Mouse (Mus musculus) liver, embryonic 11.5 days (tissue): ENCODE measurements around the gene Sat2. TPM values are rescaled to one million over a fixed set of nuclear protein-coding genes. Genes with fewer than 3 reads are reported as not detected.

ENCODE experiments used
- ATAC-seq: fragments of 200-750 bp; cut with Nextera tagmentation; replicated peaks from 2 replicates; pipeline ENCODE4 v1.8.0; 2017; ENCODE audit warnings: moderate number of reproducible peaks, mild to moderate bottlenecking, moderate TSS enrichment, moderate library complexity; ENCODE audit not compliant: low FRiP score
- DNase-seq: peaks from one replicate; pipeline ENCODE4 v3.0.0-alpha.2; 2017; ENCODE audit warnings: low spot score
- H3K27ac ChIP-seq: fragments of 300-500 bp; sonication (generic); 2 replicates; pipeline ENCODE4 v1.5.1; 2014; ENCODE audit warnings: mild to moderate bottlenecking, low read depth, low read length, control low read depth
- H3K27me3 ChIP-seq: fragments of 300-500 bp; sonication (generic); replicated peaks from 2 replicates; pipeline ENCODE4 v1.6.1; 2014; ENCODE audit warnings: low read length, mixed read lengths; ENCODE audit not compliant: control insufficient read depth, insufficient read depth
- H3K36me3 ChIP-seq: fragments of 300-500 bp; sonication (generic); 2 replicates; pipeline ENCODE4 v1.6.1; 2014; ENCODE audit warnings: mild to moderate bottlenecking, low read length, moderate library complexity, mixed read lengths; ENCODE audit not compliant: control insufficient read depth, insufficient read depth
- H3K4me1 ChIP-seq: fragments of 300-500 bp; sonication (generic); replicated peaks from 2 replicates; pipeline ENCODE4 v1.6.1; 2014; ENCODE audit warnings: low read length, mixed read lengths; ENCODE audit not compliant: control insufficient read depth, insufficient read depth
- H3K4me2 ChIP-seq: fragments of 300-500 bp; sonication (generic); 2 replicates; pipeline ENCODE4 v1.6.1; 2014; ENCODE audit warnings: mild to moderate bottlenecking, control low read depth, moderate library complexity
- H3K4me3 ChIP-seq: fragments of 300-500 bp; sonication (generic); 2 replicates; pipeline ENCODE4 v1.5.1; 2014; ENCODE audit warnings: low read depth, low read length, control low read depth
- H3K9ac ChIP-seq: fragments of 300-500 bp; sonication (generic); 2 replicates; pipeline ENCODE4 v1.6.1; 2014; ENCODE audit warnings: low read depth, low read length, control low read depth
- H3K9me3 ChIP-seq: fragments of 300-500 bp; sonication (generic); 2 replicates; pipeline ENCODE4 v1.6.1; 2016; ENCODE audit warnings: low read length, inconsistent platforms, mixed read lengths; ENCODE audit not compliant: control insufficient read depth
- WGBS: fragments of 180-500 bp; shearing (Covaris S2); extraction: QIAGEN DNeasy Blood & Tissue Kit; methylation state at CpG from one replicate; pipeline ENCODE4 v1.1.7; 2014; 5-methylcytosine and 5-hydroxymethylcytosine counted together
- polyA plus RNA-seq: library from polyadenylated mRNA; unstranded; fragments of >200 nt; fragmentation: Nextera tagmentation; extraction: Ambion mirVana; gene quantifications from 2 replicates; pipeline ENCODE4 v1.2.1, GENCODE M21; 2014

The Sat2 gene
- polyA plus RNA-seq, 1 experiment from 2014 or later = 16.7 TPM

GRCm38 (mm10) chr11:69581814-69582213 lies 40.0 kb upstream of the Sat2 start:
- WGBS = 3% methylated on average over 8 of the region's 8 CpGs
- Histone ChIP-seq H3K4me3 (peak overlapping the region; percentile 71), H3K27ac (peak overlapping the region; percentile 95), H3K9me3 (no peaks in the 10 kb centered on the region), H3K4me2 (peak overlapping the region; percentile 85), H3K27me3 (no peaks in the 10 kb centered on the region), H3K4me1 (peaks cover 52% of the 10 kb centered on the region), H3K36me3 (peaks cover under 1% of the 10 kb centered on the region; the same call in 1 of the 2 replicates), H3K9ac (peak overlapping the region; percentile 92)
- no peak for DNase-seq
- no peak for ATAC-seq

- Histone ChIP-seq H3K9ac (peak overlapping the region; percentile 92), H3K36me3 (peaks cover 5% of the 10 kb centered on the region), H3K4me2 (peak overlapping the region; percentile 85), H3K9me3 (no peaks in the 10 kb centered on the region), H3K4me3 (peak overlapping the region; percentile 71), H3K27me3 (no peaks in the 10 kb centered on the region), H3K4me1 (peaks cover 51% of the 10 kb centered on the region), H3K27ac (peak overlapping the region; percentile 95; the same call in 1 of the 2 replicates)
- 53% methylated on average over 9 of the region's 9 CpGs for WGBS
- ATAC-seq (no peak), DNase-seq (no peak)
Observed at GRCm38 (mm10) chr11:69582230-69582805, 39.5 kb upstream of the Sat2 start.

GRCm38 (mm10) chr11:69584008-69584407 lies 37.8 kb upstream of the Sat2 start:
- peaks cover 50% of the 10 kb centered on the region for H3K4me1 ChIP-seq
- H3K36me3 ChIP-seq = peaks cover 20% of the 10 kb centered on the region
- WGBS = 77% methylated on average over 7 of the region's 7 CpGs
- no peaks in the 10 kb centered on the region for H3K27me3 ChIP-seq
- peak overlapping the region; percentile 83 for H3K27ac ChIP-seq
- H3K9ac ChIP-seq = no peak overlapping the region
- H3K4me3 ChIP-seq = no peak overlapping the region
- ATAC-seq (no peak), DNase-seq (no peak)
- H3K9me3 ChIP-seq = no peaks in the 10 kb centered on the region
- H3K4me2 ChIP-seq = peak overlapping the region; percentile 62

GRCm38 (mm10) chr11:69584937-69585336 lies 36.9 kb upstream of the Sat2 start:
- DNase-seq (no peak), ATAC-seq (no peak)
- no peaks in the 10 kb centered on the region for H3K9me3 ChIP-seq
- peak overlapping the region; percentile 83 for H3K27ac ChIP-seq
- H3K27me3 ChIP-seq = no peaks in the 10 kb centered on the region
- H3K4me3 ChIP-seq = peak overlapping the region; percentile 1; the same call in 1 of the 2 replicates
- peaks cover 57% of the 10 kb centered on the region for H3K4me1 ChIP-seq
- 89% methylated on average over 13 of the region's 13 CpGs for WGBS
- peak overlapping the region; percentile 47 for H3K9ac ChIP-seq
- peak overlapping the region; percentile 62 for H3K4me2 ChIP-seq
- peaks cover 30% of the 10 kb centered on the region for H3K36me3 ChIP-seq

- no peaks in the 10 kb centered on the region for H3K27me3 ChIP-seq
- no peaks in the 10 kb centered on the region for H3K9me3 ChIP-seq
- H3K4me3 ChIP-seq = peak overlapping the region; percentile 18; the same call in 1 of the 2 replicates
- no peak for DNase-seq
- ATAC-seq = peak; percentile 78
- peak overlapping the region; percentile 21; the same call in 1 of the 2 replicates for H3K9ac ChIP-seq
- WGBS = 41% methylated on average over 7 of the region's 7 CpGs
- peaks cover 64% of the 10 kb centered on the region for H3K4me1 ChIP-seq
- peak overlapping the region; percentile 83 for H3K27ac ChIP-seq
- H3K4me2 ChIP-seq = peak overlapping the region; percentile 62
- H3K36me3 ChIP-seq = peaks cover 31% of the 10 kb centered on the region
Observed at GRCm38 (mm10) chr11:69585718-69586325, 36.0 kb upstream of the Sat2 start.

GRCm38 (mm10) chr11:69589207-69589834 lies 32.5 kb upstream of the Sat2 start:
- H3K9me3 ChIP-seq = no peaks in the 10 kb centered on the region
- no peaks in the 10 kb centered on the region for H3K27me3 ChIP-seq
- ATAC-seq = peak; percentile 83
- H3K4me2 ChIP-seq = peak overlapping the region; percentile 58
- WGBS = 64% methylated on average over 22 of the region's 22 CpGs
- no peak for DNase-seq
- H3K9ac ChIP-seq = peak overlapping the region; percentile 47; the same call in 1 of the 2 replicates
- peaks cover 43% of the 10 kb centered on the region for H3K36me3 ChIP-seq
- H3K4me3 ChIP-seq = peak overlapping the region; percentile 28
- peaks cover 65% of the 10 kb centered on the region for H3K4me1 ChIP-seq
- peak overlapping the region; percentile 77 for H3K27ac ChIP-seq

- Histone ChIP-seq H3K9me3 (no peaks in the 10 kb centered on the region), H3K4me2 (peak overlapping the region; percentile 58), H3K27me3 (no peaks in the 10 kb centered on the region), H3K36me3 (peaks cover 43% of the 10 kb centered on the region), H3K4me1 (peaks cover 52% of the 10 kb centered on the region), H3K4me3 (no peak overlapping the region), H3K9ac (no peak overlapping the region), H3K27ac (peak overlapping the region; percentile 33)
- ATAC-seq = peak; percentile 56
- 81% methylated on average over 8 of the region's 8 CpGs for WGBS
- no peak for DNase-seq
Observed at GRCm38 (mm10) chr11:69590622-69591021, 31.2 kb upstream of the Sat2 start.

- Histone ChIP-seq H3K27me3 (no peaks in the 10 kb centered on the region), H3K27ac (peak overlapping the region; percentile 33; the same call in 1 of the 2 replicates), H3K9ac (no peak overlapping the region), H3K4me1 (peaks cover 45% of the 10 kb centered on the region), H3K36me3 (peaks cover 43% of the 10 kb centered on the region), H3K4me3 (no peak overlapping the region), H3K4me2 (no peak overlapping the region), H3K9me3 (no peaks in the 10 kb centered on the region)
- WGBS = 81% methylated on average over 3 of the region's 3 CpGs
- ATAC-seq = no peak
- no peak for DNase-seq
Observed at GRCm38 (mm10) chr11:69591424-69591823, 30.4 kb upstream of the Sat2 start.
